Mouse (Mus musculus): ENCODE data around the gene Ampd1. TPM values are rescaled to one million over a fixed set of nuclear protein-coding genes. Genes with fewer than 3 reads are reported as not detected.

Gene Ampd1
- polyA plus RNA-seq (2016; fragmentation: Nextera tagmentation; extraction: Ambion mirVana) = 0.48 TPM in 1 of 2 replicates, not detected in the other

DNA sequence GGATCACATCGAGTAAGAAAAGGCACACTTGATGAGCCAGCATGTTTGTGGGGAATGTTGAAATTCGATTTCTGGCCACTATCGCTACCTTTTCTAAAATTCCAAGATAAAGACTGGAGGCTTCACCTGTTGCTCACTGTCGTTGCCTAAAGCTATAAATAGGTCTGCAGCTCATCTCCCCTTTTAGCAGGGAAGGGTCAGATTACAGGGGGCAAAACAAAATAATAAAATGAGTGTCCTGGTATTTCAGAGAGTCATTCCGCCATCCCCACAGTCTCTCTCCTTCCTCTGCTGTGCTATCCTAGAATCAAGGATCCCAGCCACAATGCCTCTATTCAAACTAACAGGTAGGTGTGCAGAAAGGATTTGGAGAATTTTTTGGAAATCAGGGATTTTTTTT lies at the start of gene Ampd1:
Gene Ampd1, plus strand, starts transcription at position 244 of the 400 bp plus-strand sequence.
- Histone ChIP-seq H3K9ac (no peak within 1 kb of the TSS), H3K4me3 (no peak within 1 kb of the TSS), H3K9me3 (replicated peaks) (no peaks in the 10 kb centered on the region), H3K4me1 (no peaks in the 10 kb centered on the region), H3K4me2 (replicated peaks) (no peak within 1 kb of the TSS), H3K36me3 (peaks cover 7% of the 10 kb centered on the region), H3K27ac (no peak within 1 kb of the TSS), H3K27me3 (no peaks in the 10 kb centered on the region)
- 77% methylated on average over 5 of the region's 5 CpGs for WGBS
- ATAC-seq (ENCODE audit: low FRiP score) = no peak

DNA sequence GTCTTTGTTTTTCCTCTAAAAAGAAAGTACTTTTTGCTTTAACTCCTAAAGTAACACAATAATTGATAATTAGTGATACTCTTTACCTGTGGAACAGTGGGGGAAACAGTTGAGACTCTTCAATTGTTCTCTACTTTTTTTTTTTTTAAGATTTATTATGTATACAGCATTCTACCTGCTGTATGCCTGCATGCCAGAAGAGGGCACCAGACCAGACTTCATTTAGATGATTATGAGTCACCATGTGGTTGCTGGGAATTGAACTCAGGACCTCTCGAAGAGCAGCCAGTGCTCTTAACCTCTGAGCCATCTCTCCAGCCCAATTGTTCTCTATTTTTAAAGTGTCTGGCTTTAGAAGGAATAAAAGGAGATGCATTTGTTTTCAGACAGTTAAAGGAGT lies 47.6 kb upstream of the Ampd1 start:
- peaks cover 13% of the 10 kb centered on the region for H3K4me1 ChIP-seq
- no peak overlapping the region for H3K4me2 ChIP-seq (replicated peaks)
- no peak overlapping the region for H3K4me3 ChIP-seq
- no peak for ATAC-seq (ENCODE audit: low FRiP score)
- no peaks in the 10 kb centered on the region for H3K9me3 ChIP-seq (replicated peaks)
- 97% methylated on average over 1 of the region's 1 CpGs for WGBS
- no peak overlapping the region for H3K9ac ChIP-seq
- H3K27me3 ChIP-seq = no peaks in the 10 kb centered on the region
- no peak overlapping the region for H3K27ac ChIP-seq
- H3K36me3 ChIP-seq = peaks cover 25% of the 10 kb centered on the region

DNA sequence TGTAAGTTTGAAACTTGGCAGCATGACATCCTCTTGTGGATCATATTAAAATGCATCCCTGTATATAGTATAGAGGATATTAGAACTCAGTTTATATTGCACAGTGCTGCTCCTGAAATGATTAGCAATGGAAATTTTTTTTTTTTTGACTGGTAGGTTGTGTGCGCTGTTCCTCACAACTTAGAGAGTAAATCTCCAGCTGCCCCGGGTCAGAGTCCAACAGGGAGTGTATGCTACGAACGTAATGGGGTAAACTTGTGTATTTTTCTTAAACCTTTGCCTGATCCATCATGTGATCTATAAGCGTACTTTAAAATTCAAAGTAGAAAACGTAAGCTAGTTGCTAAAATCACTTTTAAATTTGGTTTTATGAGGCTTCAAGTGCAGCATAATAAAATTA lies 33.5 kb upstream of the Ampd1 start:
- Histone ChIP-seq H3K9ac (no peak overlapping the region), H3K36me3 (peaks cover 42% of the 10 kb centered on the region), H3K4me2 (replicated peaks) (no peak overlapping the region), H3K9me3 (replicated peaks) (no peaks in the 10 kb centered on the region), H3K27me3 (no peaks in the 10 kb centered on the region), H3K27ac (no peak overlapping the region), H3K4me1 (no peaks in the 10 kb centered on the region), H3K4me3 (no peak overlapping the region)
- no peak for ATAC-seq (ENCODE audit: low FRiP score)
- WGBS = 96% methylated on average over 6 of the region's 6 CpGs

DNA sequence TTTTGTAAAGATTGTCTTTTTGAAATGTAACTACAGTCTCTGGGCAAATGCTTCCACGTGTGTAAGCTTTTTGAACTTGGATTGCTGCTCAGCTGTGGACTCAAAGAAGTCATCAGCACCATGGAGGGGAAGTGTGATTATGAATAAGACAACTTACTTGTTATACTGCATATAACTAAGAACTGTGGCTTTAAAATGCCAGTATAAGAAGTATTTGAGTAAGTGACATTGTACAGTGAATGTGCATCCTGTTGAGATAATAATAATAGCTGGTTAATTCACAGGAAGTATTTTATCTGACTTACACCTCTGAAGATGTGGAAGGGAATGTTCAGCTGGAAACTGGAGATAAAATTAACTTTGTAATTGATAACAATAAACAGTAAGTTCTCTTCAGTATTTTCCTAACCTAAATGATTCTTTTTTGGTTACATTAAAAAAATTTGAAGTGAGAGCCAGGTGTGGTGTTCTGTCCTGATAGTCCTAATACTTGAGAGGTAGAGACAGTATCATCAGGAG lies 32.9 kb upstream of the Ampd1 start:
- Histone ChIP-seq H3K27me3 (no peaks in the 10 kb centered on the region), H3K4me1 (no peaks in the 10 kb centered on the region), H3K27ac (no peak overlapping the region), H3K4me2 (replicated peaks) (no peak overlapping the region), H3K4me3 (no peak overlapping the region), H3K9me3 (replicated peaks) (no peaks in the 10 kb centered on the region), H3K36me3 (peaks cover 46% of the 10 kb centered on the region), H3K9ac (no peak overlapping the region)
- WGBS = 93% methylated on average over 1 of the region's 1 CpGs
- ATAC-seq (ENCODE audit: low FRiP score) = no peak

DNA sequence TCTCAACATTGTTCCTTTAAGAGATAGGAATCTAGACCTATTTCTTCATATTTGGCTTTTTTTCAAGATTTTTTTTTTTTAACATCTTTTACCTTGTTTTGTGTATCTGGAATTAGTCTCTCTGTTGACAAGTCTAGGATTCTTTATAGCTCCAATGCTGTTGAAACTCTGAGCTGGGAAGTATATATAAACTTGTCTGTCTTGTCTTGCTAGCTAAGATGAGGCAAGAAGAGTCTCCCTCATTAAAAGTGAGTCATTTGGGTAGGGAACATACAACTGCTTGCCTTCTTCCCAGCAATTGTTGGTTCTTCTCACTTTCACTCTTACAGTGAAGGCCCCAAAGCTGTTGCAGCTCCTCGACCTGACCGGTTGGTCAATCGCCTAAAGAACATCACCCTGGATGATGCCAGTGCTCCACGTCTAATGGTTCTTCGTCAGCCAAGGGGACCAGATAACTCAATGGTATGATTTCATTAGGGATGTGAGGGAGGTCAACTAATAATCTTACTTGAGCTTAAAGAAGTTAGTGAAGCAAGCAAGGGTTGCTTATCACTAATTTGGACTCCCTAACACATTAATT lies 17.7 kb upstream of the Ampd1 start:
- no peaks in the 10 kb centered on the region for H3K9me3 ChIP-seq (replicated peaks)
- no peak overlapping the region for H3K9ac ChIP-seq
- peaks cover 60% of the 10 kb centered on the region for H3K36me3 ChIP-seq
- ATAC-seq (ENCODE audit: low FRiP score) = no peak
- no peak overlapping the region for H3K27ac ChIP-seq
- peaks cover 9% of the 10 kb centered on the region for H3K4me1 ChIP-seq
- 89% methylated on average over 5 of the region's 5 CpGs for WGBS
- no peak overlapping the region for H3K4me3 ChIP-seq
- no peaks in the 10 kb centered on the region for H3K27me3 ChIP-seq
- H3K4me2 ChIP-seq (replicated peaks) = no peak overlapping the region

DNA sequence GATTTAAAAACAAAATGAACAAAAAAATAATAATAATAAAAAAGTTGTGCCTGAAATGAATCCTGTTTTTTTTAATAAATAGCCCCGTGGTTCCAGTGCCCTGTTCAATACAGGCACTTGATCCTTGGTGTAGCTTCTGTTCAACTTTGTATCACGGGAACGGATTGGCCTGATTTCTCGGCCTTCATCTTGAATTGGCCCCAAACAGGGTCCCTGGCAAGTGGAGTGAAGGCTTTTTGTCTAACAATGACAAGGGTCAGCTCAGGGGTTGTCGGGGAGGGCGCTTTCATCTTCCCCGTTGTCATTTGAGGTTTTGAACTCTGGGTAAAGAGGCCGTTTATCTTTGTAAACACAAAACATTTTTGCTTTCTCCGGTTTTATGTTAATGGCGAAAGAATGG lies 16.1 kb upstream of the Ampd1 start:
- Histone ChIP-seq H3K9ac (peak overlapping the region; percentile 91; the same call in 1 of the 2 replicates), H3K9me3 (replicated peaks) (no peaks in the 10 kb centered on the region), H3K4me2 (replicated peaks) (peak overlapping the region; percentile 65), H3K36me3 (peaks cover 61% of the 10 kb centered on the region), H3K4me1 (peaks cover 9% of the 10 kb centered on the region), H3K27ac (peak overlapping the region; percentile 94), H3K27me3 (no peaks in the 10 kb centered on the region), H3K4me3 (peak overlapping the region; percentile 76)
- ATAC-seq (ENCODE audit: low FRiP score) = peak; percentile 77
- WGBS = 2% methylated on average over 10 of the region's 10 CpGs

DNA sequence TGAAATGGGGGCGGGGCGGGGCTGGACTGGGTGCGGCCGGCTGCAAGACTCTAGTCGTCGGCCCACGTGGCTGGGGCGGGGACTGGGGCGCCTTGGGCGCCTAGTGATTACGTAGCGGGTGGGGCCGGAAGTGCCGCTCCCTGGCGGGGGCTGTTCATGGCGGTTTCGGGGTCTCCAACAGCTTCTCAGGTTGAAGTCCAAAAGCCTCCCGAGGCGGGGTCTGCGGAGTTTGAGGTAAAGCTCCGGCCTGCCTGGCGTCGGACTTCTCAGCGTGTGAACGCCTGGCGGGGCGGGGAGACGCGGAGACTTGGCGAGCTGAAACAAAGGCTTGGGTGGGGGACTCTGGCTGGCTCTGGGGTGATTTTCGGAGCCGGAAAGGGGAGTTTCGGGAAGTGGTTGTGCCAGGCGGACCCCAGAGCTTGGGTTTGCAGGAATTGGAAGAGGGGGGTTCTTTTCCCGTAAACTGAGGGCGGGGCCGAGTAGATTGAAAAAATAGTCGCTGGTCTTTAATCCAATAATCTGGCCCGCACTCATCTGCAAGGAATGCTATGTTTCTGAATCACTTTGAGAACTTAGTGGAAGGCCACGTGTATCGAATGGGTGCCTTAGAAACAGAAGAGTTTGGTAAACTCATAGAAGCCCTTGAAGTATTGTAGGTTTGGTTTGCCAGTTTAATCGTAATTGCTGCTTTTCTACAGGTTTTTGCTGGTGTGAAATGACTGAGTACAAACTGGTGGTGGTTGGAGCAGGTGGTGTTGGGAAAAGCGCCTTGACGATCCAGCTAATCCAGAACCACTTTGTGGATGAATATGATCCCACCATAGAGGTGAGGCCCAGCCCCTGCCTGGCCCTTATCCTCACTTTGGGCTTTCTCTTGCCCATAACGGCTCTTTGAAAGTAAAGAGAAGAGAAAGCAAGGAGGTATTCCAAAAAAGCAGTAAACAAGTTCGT lies 15.3 kb upstream of the Ampd1 start, which contains the start of gene Nras:
Gene Nras, plus strand, starts transcription at position 79 of the 951 bp plus-strand sequence.
- Histone ChIP-seq H3K4me3 (peak within 1 kb of the TSS; percentile 76), H3K27me3 (no peaks in the 10 kb centered on the region), H3K27ac (peak within 1 kb of the TSS; percentile 94), H3K9me3 (replicated peaks) (no peaks in the 10 kb centered on the region), H3K9ac (peak within 1 kb of the TSS; percentile 91), H3K36me3 (peaks cover 63% of the 10 kb centered on the region), H3K4me2 (replicated peaks) (peak within 1 kb of the TSS; percentile 65), H3K4me1 (peaks cover 9% of the 10 kb centered on the region)
- peak; percentile 98 for ATAC-seq (ENCODE audit: low FRiP score)
- 4% methylated on average over 45 of the region's 46 CpGs for WGBS

DNA sequence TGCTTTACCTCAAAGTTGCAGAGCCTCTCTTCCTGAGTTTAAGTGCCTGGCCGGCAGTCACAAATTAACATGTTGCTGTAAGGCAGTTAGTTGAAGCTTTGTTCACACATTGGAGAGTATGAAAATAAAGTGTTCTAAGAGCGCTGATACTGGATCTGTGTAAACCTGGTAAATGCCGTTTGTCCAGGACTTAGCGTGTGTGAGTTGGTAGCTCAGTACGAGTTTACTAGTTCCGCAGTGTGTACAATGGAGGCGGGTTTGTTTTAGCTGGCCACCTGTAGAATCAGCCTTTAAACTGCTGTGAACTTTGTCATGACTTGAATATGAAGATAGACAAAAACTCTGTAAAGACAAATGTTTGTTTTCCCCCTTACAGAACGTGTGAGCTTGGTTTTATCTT lies 6.9 kb upstream of the Ampd1 start:
- no peaks in the 10 kb centered on the region for H3K9me3 ChIP-seq (replicated peaks)
- no peak overlapping the region for H3K9ac ChIP-seq
- 95% methylated on average over 8 of the region's 8 CpGs for WGBS
- no peaks in the 10 kb centered on the region for H3K27me3 ChIP-seq
- H3K4me3 ChIP-seq = no peak overlapping the region
- H3K27ac ChIP-seq = no peak overlapping the region
- ATAC-seq (ENCODE audit: low FRiP score) = no peak
- H3K4me1 ChIP-seq = no peaks in the 10 kb centered on the region
- peaks cover 62% of the 10 kb centered on the region for H3K36me3 ChIP-seq
- H3K4me2 ChIP-seq (replicated peaks) = no peak overlapping the region

DNA sequence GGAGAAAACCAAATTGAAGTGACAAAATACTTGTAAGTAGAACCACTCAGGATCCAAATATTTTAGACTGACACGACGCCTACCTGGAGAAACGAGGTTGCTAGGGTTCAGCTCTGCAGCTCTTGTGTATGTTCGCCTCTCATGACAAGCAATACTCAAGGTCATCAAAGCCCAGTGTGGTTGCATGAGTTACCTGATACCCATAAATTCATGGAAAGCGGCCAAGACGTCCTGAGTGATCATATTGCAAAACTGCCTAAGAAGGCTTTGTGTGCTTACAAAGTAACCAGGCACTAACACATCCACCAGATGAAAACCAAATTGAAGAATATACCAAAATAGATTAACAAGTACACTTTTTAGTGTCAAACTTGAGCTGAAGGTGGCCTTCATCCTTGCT lies 4.8 kb upstream of the Ampd1 start:
- ATAC-seq (ENCODE audit: low FRiP score) = no peak
- H3K36me3 ChIP-seq = peaks cover 42% of the 10 kb centered on the region
- 92% methylated on average over 6 of the region's 6 CpGs for WGBS
- H3K9ac ChIP-seq = no peak overlapping the region
- H3K4me1 ChIP-seq = no peaks in the 10 kb centered on the region
- H3K27ac ChIP-seq = no peak overlapping the region
- no peaks in the 10 kb centered on the region for H3K9me3 ChIP-seq (replicated peaks)
- no peak overlapping the region for H3K4me3 ChIP-seq
- no peaks in the 10 kb centered on the region for H3K27me3 ChIP-seq
- no peak overlapping the region for H3K4me2 ChIP-seq (replicated peaks)

DNA sequence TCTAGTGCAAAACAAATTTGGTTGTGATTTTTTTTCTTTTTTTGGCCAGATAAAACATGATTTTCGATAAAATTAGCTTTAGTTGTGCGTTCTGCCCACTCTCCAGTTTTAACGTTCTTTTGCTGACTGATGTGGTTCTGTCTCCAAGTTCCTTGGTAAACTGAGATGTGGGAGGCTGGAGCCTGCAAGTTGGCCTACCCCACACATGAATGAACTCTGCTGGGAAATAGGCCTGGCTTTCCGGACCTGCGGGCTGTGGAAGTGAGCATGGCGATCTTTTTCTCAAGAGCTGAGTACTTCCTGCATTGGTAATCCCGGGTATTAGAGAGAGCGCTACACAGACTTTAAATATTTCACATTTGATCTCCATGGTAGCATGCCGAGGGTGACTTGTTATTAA lies 2.1 kb downstream of the Ampd1 start:
- no peak overlapping the region for H3K27ac ChIP-seq
- WGBS = 93% methylated on average over 9 of the region's 9 CpGs
- no peaks in the 10 kb centered on the region for H3K9me3 ChIP-seq (replicated peaks)
- H3K4me1 ChIP-seq = no peaks in the 10 kb centered on the region
- H3K36me3 ChIP-seq = no peaks in the 10 kb centered on the region
- H3K27me3 ChIP-seq = no peaks in the 10 kb centered on the region
- H3K9ac ChIP-seq = no peak overlapping the region
- H3K4me3 ChIP-seq = no peak overlapping the region
- H3K4me2 ChIP-seq (replicated peaks) = no peak overlapping the region
- ATAC-seq (ENCODE audit: low FRiP score) = no peak

DNA sequence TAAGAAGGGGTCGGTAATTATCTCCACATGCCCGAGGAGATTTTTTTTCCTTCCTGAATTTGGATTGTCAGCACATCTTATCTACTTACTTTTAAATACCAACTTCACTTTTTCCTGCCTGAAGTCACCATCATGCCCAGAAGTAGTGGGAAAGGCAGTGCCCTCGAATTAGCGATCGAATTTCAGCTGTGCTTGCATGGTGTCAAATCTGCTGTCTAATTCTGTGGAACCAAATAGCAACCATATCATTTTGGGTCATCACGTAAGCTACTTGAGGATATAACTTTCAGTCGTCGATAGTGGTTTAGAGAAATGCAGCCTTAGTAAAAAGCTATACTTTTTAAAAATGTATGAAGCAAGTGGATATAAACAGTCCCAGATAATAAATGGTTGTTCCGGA lies 2.7 kb downstream of the Ampd1 start:
- H3K4me1 ChIP-seq = no peaks in the 10 kb centered on the region
- no peak overlapping the region for H3K27ac ChIP-seq
- WGBS = 93% methylated on average over 9 of the region's 9 CpGs
- ATAC-seq (ENCODE audit: low FRiP score) = no peak
- no peaks in the 10 kb centered on the region for H3K9me3 ChIP-seq (replicated peaks)
- no peak overlapping the region for H3K4me3 ChIP-seq
- H3K27me3 ChIP-seq = no peaks in the 10 kb centered on the region
- H3K9ac ChIP-seq = no peak overlapping the region
- H3K4me2 ChIP-seq (replicated peaks) = no peak overlapping the region
- H3K36me3 ChIP-seq = no peaks in the 10 kb centered on the region

DNA sequence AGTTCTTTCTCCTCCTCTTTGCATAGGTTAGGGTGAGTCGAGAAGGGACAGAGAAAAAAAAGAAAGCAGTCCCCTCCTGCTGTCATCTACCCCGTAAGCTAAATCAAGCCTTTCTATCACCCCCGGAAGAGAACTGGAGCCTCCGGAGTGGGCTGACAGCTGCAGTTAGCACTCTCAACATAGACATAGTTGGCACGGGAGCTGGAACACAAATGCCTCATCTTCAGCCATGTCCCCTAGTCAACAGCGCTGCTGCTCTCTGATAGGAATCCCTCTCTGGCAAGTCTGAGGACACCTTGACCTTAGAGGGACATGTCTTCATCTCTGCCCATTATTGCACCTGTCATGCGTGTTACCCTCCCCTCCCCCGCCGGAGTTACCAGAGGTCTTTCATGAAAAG lies 5.5 kb downstream of the Ampd1 start:
- ATAC-seq (ENCODE audit: low FRiP score) = no peak
- H3K4me3 ChIP-seq = no peak overlapping the region

More for the DNA sequence above, 5.5 kb downstream of the Ampd1 start:
- Histone ChIP-seq H3K27ac (no peak overlapping the region), H3K27me3 (no peaks in the 10 kb centered on the region), H3K9me3 (replicated peaks) (no peaks in the 10 kb centered on the region), H3K36me3 (no peaks in the 10 kb centered on the region), H3K4me2 (replicated peaks) (no peak overlapping the region), H3K4me1 (no peaks in the 10 kb centered on the region), H3K9ac (no peak overlapping the region)
- 74% methylated on average over 9 of the region's 9 CpGs for WGBS

All from hindbrain, embryonic 12.5 days (tissue).